Mouse (Mus musculus) testis, postnatal 10 days (tissue): Measurements from ENCODE around the gene Eva1c.

Experiments
- DNase-seq: peaks from one replicate; pipeline ENCODE4 v3.0.0; 2021; ENCODE audit warnings: low spot score

The Eva1c gene

GRCm38 (mm10) chr16:90865652-90866051, 39.1 kb downstream of the Eva1c start:
- DNase-seq = no peak

DNA sequence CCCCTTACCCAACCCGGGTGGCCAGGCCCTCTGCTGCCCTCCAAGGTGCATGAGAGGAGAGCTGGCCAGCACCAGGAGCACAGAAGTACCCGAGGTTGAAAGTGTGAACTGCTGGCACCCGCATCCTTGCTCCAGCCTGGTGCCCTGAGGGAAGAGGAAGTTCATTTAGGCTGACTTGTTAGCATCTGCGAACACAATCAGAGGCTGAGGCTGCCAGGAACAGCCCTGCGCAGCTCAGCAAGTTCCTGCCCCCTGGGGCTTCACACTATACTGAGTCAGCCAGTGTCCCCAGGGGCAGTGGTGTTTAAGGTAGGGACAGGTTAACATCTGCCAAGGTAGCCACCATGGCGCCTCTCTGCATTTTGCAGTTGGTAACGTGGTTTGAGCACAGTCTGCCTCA, 41.6 kb downstream of the Eva1c start:
- DNase-seq = no peak

DNA sequence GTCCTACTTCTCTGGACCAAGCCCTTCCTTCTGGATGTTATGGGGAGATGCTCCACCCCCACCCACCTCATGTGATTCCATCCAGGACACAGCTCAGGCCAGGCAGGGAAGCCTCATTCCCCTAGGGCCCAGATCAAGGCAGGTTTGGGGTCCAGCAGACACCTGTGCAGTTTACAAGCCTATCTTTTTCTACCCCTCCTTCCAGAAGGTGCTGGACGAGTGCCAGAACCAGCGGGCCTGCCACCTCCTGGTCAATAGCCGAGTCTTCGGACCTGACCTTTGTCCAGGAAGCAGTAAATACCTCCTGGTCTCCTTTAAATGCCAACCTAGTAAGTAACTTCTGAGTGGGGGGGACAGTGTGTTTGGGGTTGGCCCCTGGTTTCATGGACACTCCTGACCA, 42.8 kb downstream of the Eva1c start:
- peak; percentile 56 for DNase-seq

DNA sequence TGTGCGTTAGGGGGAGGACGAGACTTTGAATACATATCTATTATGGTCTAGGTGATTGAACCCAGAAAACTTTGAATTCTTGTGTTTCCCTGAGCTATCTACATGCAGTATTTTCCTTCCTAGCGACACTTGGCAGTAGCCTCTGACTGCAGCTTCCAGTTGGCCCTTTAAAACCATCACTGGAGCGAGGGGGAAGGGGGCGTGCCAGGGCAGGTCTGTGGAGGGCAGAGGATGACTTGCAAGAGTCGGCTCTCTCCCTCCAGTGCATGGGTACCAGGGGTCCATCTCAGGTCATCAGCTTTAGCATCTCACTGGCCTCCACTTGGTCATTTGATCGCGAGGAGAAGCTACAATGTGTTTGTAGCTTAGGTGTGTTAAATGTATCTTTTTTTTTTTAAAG, 46.4 kb downstream of the Eva1c start:
- DNase-seq = no peak

GRCm38 (mm10) chr16:90874536-90874935, 48.0 kb downstream of the Eva1c start:
- no peak for DNase-seq

DNA sequence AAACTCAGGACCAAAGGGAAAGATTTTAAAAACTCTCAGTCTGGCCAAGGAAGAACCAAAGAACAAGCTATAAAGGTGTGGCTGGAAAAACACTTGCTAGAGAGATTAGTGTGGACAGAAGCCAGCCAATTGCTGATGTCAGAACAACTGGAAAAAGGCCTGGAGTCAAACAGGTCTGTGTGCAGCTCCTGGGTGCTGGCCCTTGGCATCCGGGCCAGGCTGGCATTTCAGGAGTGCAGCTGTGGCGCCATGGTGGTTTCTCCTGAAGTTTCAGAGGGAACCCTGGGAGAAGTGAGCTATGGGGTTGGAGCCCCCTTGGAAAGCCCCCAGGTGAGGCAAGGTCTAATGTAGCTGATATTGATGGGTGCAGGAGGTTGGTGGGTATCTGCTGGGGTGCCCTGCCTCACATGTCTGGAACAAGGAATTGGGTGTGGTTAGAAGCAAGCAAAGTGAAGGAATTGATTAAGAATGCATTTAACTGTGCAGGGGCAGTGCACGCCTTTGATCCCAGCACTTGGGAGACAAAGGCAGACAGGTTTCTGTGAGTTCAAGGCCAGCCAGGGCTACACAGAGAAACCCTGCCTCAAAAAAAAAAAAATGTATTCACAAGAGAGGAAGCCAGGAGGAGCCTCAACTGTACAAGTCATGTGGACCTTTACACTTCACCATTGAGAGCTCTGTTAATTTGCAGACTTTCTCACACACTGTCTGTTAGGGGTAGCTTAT, 51.8 kb downstream of the Eva1c start:
- no peak for DNase-seq

DNA sequence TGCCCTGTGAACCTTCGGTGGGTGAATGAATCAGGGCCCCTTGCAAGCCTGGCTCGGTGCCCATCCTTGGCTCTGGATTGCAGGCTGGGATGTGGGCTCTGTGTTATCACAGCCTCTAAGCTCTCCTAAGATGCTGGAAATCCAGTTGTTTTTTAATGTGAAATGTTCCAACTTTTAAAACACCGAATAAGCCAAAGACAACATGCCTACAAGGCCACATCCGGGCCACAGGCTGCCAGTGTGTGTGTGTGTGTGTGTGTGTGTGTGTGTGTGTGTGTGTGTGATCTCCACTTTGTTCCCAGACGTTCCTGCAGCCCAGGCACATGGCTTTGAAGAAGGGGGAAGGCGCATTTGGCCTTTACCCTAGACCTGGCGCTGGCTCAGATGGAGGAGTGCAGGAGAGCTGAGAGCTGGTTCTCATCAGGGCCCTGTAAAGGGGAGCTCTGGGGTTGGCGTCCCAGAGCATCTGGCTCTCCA, 56.0 kb downstream of the Eva1c start:
- peak; percentile 73 for DNase-seq

DNA sequence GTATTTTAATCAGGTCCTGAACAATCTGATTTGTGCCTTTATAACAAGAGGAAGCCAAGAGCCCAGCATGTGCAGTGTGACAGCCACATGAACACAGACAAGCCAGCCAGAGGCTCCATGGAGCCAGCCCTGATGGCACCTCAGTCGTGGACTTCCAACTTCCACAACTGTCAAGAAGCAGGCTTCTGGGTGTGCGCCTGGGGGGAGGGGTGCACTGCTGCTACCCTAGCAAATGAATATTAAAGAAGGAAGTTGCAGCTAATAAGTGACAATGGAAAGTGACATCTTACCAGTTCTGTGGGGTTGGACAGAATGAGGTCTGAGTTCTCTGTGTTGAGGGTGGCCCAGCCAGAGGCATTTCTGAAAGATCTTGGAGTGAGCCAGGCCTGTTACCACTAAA, 58.8 kb downstream of the Eva1c start:
- DNase-seq = no peak

DNA sequence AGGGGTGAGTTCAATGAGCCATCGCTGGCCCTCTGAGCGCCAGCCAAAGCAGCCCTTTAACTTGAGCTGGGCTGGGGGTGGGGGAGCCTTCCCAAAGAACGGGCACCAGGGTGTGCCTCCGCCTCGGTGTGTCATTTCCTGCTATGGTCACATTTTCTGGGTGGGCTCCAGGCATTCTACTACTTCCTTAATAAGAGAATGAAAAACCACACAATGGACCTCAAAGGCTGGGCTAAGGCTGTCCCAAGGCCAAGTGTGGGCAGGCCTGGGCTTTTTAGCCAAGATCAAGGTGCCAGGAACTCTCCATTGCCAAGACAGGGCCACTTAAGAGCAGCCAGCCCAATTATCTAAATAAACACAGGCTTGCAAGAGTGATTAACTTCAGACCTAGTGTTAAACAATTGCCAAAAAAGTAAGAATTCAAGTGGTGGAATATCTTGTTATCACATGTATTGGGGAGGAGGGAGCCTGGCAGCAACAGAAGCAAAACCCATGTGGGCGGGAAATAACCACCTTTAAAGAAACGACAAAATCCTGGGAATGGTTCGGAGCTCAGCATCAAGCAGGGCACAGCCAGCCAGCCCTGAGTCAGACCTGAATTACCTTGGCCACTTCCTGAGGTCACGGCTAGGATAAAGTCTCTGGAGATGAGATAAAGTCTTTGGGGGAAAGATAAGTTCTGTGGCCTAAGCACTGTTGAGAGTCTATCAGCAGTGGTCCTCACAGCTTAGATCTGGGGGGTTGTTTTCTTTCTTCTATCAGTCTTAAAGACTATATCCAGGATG, 59.5 kb downstream of the Eva1c start:
- DNase-seq = peak; percentile 59

- DNase-seq = no peak
Observed at GRCm38 (mm10) chr16:90890683-90891082, 64.2 kb downstream of the Eva1c start.

GRCm38 (mm10) chr16:90891601-90892000, 65.1 kb downstream of the Eva1c start:
- no peak for DNase-seq

- DNase-seq = no peak
Observed at GRCm38 (mm10) chr16:90892081-90892480, 65.6 kb downstream of the Eva1c start.

DNA sequence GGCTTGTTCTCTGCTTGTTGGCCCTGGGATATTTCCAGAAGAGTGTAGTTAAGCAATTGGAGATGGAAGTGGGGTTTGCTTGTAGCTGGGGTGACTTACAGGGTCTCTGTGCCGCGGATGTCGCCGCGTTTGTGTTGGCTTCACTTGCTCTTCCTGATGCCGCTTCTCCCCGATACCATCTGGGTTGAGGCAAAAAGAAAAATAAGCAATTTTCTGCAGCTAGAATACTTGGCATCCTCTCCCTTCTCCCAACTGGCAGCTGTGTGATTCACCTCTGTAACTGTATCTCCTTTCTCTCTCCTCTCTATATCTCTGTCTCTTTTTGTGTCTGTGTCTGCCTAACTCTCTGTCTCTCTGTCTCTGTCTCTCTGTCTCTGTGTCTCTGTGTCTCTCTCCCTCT, 66.5 kb downstream of the Eva1c start:
- DNase-seq = no peak

- DNase-seq = no peak
Observed at GRCm38 (mm10) chr16:90893792-90894191, 67.3 kb downstream of the Eva1c start.

GRCm38 (mm10) chr16:90897651-90898050, 71.1 kb downstream of the Eva1c start:
- no peak for DNase-seq

GRCm38 (mm10) chr16:90899498-90899897, 73.0 kb downstream of the Eva1c start:
- DNase-seq = no peak

DNA sequence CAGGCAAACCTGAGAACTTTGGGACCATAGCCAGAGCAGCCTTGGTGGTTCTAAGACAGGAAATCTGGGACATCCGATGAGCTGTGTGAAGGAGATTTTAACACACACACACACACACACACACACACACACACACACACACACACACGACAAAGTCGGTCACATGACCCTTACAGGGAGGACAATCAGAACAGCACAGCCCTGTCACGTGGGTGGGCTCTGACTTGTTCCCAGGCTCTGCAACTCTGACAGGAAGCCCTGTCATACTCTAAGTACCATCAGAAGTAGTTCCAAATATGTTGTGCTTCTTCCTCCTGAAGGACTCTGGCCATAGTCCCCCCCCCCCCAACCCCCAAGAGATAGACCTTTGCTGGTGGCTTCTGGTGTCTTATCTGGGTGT, 74.8 kb downstream of the Eva1c start:
- DNase-seq = no peak

DNA sequence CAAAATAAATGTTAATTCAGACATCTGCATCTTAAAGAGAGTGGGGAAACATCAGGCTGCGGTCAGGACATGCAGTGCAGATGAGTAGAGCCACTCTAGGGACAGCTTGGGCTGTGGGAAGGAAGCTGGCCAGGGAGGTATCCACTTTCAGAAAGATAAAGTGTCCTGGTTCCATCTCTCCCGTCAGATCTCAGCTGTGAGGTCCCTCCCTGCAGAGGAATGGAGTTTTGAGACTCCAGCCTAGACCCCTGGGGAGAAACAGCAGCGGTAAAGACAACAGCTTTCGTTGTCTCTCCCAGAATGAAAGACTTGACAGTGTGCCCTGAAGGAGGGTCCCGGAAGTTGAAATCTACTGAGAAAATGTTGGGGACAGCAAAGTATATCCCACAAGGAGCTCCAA, 76.8 kb downstream of the Eva1c start:
- DNase-seq = no peak

DNA sequence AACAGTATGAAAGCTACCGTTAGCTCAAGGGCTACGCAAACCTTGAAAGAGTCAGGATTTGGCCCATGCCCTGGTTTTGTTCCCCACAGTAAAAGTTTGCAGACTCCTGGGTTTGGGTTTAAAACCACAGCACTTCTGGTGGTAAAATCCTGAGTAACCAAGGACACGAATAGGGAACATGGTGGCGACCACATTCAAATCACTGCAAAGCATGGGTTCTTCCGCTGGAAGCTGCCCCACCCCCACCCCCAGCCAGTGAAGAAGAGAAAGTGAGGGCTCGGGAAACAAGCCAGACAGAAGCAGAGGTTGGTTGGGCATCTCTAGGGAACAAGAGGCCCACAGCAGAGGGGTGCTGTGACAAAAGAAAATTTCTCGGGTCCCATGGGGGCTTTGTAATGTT, 80.7 kb downstream of the Eva1c start:
- no peak for DNase-seq

DNA sequence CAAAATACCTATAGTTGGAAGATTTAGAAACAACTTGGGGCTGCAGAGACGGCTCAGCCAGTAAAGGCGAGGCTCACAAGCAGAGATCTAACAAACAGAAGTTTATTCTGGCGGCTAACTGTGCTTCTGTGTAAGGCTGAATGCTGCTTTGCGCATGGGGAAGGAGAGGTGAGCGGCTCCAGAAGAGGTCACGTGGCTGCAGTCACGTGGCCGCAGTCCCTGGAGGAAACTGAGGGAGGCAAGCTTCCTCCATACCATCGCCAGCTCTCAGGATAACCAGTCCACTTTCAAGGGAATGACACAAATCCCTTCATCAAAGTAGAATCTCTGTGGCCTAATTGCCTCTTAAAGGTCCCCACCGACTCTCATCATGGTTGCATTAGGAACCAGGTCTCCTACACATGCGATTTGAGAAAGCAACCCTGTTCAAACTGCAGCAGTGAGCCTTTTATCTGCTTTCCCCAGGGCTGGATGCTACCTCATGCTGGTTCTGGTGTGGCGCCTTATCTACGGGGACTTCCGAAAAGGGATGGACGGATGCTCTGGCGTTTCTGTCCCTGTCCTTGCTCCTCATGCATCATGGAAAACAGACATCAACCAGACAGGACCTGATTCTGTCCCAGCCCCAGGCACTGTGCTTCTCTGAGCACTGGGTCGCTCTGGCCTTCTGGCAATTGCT, 84.5 kb downstream of the Eva1c start:
- no peak for DNase-seq

GRCm38 (mm10) chr16:90911766-90912165, 85.2 kb downstream of the Eva1c start:
- DNase-seq = no peak

- DNase-seq = no peak
Observed at GRCm38 (mm10) chr16:90916040-90916481, 89.5 kb downstream of the Eva1c start.

DNA sequence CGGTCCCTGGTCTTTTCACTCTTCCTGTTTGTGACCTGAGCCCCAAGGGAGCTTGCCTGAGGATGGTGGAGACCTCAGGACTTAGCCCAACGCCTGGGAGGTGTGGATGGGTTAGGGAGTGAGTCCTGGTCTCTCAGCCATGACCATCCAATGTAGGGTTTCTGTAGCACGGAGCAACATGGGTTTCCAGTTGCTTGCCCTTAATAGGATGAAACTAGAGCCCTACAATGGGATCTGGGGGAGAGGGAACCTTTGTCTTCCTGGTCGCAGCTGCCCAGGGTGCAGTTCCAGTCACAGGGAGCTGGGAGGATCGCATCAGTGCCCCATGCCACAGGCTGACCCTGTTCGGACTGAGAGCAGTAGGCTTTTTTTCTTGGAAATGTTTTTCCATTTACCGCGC, 90.6 kb downstream of the Eva1c start:
- no peak for DNase-seq
